Mouse (Mus musculus): ENCODE data around the gene Larp4. TPM values are rescaled to one million over a fixed set of nuclear protein-coding genes. Genes with fewer than 3 reads are reported as not detected.

Larp4 gene
- total RNA-seq, 2 experiments from 2014 or later: 44.9 to 57.4 TPM

GRCm38 (mm10) chr15:100004677-100005273 lies 34.9 kb downstream of the Larp4 start:
- DNase-seq (ENCODE audit: low spot score in 2 of 2): no peak

- no peak for DNase-seq (ENCODE audit: low spot score in 2 of 2)
Measured at GRCm38 (mm10) chr15:100006180-100006579, 36.3 kb downstream of the Larp4 start.

- no peak for DNase-seq (ENCODE audit: low spot score in 2 of 2)
Measured at GRCm38 (mm10) chr15:100018280-100018899, 48.5 kb downstream of the Larp4 start.

GRCm38 (mm10) chr15:100021175-100021574 lies 51.3 kb downstream of the Larp4 start:
- DNase-seq (ENCODE audit: low spot score in 2 of 2): no peak

- peak in 1 of 2 experiments; percentile 40 for DNase-seq (ENCODE audit: low spot score in 2 of 2)
Measured at GRCm38 (mm10) chr15:100022923-100023322, 53.1 kb downstream of the Larp4 start.

- DNase-seq (ENCODE audit: low spot score in 2 of 2): no peak
Measured at GRCm38 (mm10) chr15:100025076-100025834, 55.4 kb downstream of the Larp4 start.

- DNase-seq (ENCODE audit: low spot score in 2 of 2): no peak
Measured at GRCm38 (mm10) chr15:100028133-100028532, 58.3 kb downstream of the Larp4 start.

- DNase-seq (ENCODE audit: low spot score in 2 of 2): no peak
Measured at GRCm38 (mm10) chr15:100029497-100029896, 59.6 kb downstream of the Larp4 start.

- no peak for DNase-seq (ENCODE audit: low spot score in 2 of 2)
Measured at GRCm38 (mm10) chr15:100029900-100030299, 60.0 kb downstream of the Larp4 start.

- DNase-seq (ENCODE audit: low spot score in 2 of 2): no peak
Measured at GRCm38 (mm10) chr15:100032546-100032945, 62.7 kb downstream of the Larp4 start.

- peak; percentile 98 to 99 for DNase-seq (ENCODE audit: low spot score in 2 of 2)
Measured at GRCm38 (mm10) chr15:100038470-100038971, 68.7 kb downstream of the Larp4 start, which contains the start of gene Dip2b. Gene Dip2b (plus strand): TSS chr15:100038664.

- DNase-seq (ENCODE audit: low spot score in 2 of 2): peak in 1 of 2 experiments; percentile 60
Measured at GRCm38 (mm10) chr15:100039001-100039701, 69.3 kb downstream of the Larp4 start.

- no peak for DNase-seq (ENCODE audit: low spot score in 2 of 2)
Measured at GRCm38 (mm10) chr15:100040541-100041266, 70.8 kb downstream of the Larp4 start.

- no peak for DNase-seq (ENCODE audit: low spot score in 2 of 2)
Measured at GRCm38 (mm10) chr15:100041267-100042047, 71.6 kb downstream of the Larp4 start.

- no peak for DNase-seq (ENCODE audit: low spot score in 2 of 2)
Measured at GRCm38 (mm10) chr15:100042048-100042400, 72.2 kb downstream of the Larp4 start.

GRCm38 (mm10) chr15:100045576-100045975 lies 75.7 kb downstream of the Larp4 start:
- no peak for DNase-seq (ENCODE audit: low spot score in 2 of 2)

- no peak for DNase-seq (ENCODE audit: low spot score in 2 of 2)
Measured at GRCm38 (mm10) chr15:100049496-100050087, 79.7 kb downstream of the Larp4 start.

GRCm38 (mm10) chr15:100050940-100051339 lies 81.1 kb downstream of the Larp4 start:
- DNase-seq (ENCODE audit: low spot score in 2 of 2): no peak

- DNase-seq (ENCODE audit: low spot score in 2 of 2): no peak
Measured at GRCm38 (mm10) chr15:100052726-100053125, 82.9 kb downstream of the Larp4 start.

Measured in gastrocnemius, postnatal 4 days (tissue).